Mouse (Mus musculus) CH12.LX (cell line): ENCODE measurements at regions not wholly inside any gene's neighbourhood (a gene's known extent, or its start where the extent isn't known, plus 50 kb on each side); places are given as distances from the start of the nearest gene placed in this dataset.

Experiments
- DNase-seq: peaks from one replicate; pipeline ENCODE4 v3.0.0-alpha.2; 2013; ENCODE audit errors: extremely low read depth
- H3K27ac ChIP-seq: 2 replicates; pipeline ENCODE4 v1.5.1; 2012; ENCODE audit warnings: low read depth, mild to moderate bottlenecking, control low read depth, moderate library complexity; ENCODE audit not compliant: insufficient read depth
- H3K27me3 ChIP-seq: replicated peaks from 2 replicates; pipeline ENCODE3; 2012; ENCODE audit warnings: inconsistent platforms
- H3K36me3 ChIP-seq, 2 experiments: replicated peaks in 1 of 2; 2 replicates each; pipeline versions ENCODE3 to v1.6.1; 2012; ENCODE audit warnings: inconsistent platforms in 1 of 2, low read length in 1 of 2, mild to moderate bottlenecking in 1 of 2, mixed read lengths in 1 of 2, moderate library complexity in 1 of 2; ENCODE audit not compliant: control insufficient read depth in 1 of 2, insufficient read depth in 1 of 2
- H3K4me1 ChIP-seq, 2 experiments: 2 replicates each; pipeline ENCODE4 v1.6.1; 2012; ENCODE audit warnings: inconsistent platforms in 1 of 2, moderate library complexity in 1 of 2; ENCODE audit not compliant: insufficient read depth in 2 of 2, control insufficient read depth in 1 of 2
- H3K4me2 ChIP-seq: 2 replicates; pipeline ENCODE4 v1.6.1; 2012; ENCODE audit warnings: low read depth, mild to moderate bottlenecking, control low read depth; ENCODE audit not compliant: poor library complexity, insufficient read depth, severe bottlenecking
- H3K4me3 ChIP-seq, 3 experiments: fragments of 150-350 bp in 1 of 3; sonication (generic) in 1 of 3; replicated peaks in 1 of 3; 2 replicates each; pipeline versions ENCODE3 to v1.5.1; 2011 to 2012; ENCODE audit warnings: low read depth in 2 of 3, low read length in 2 of 3, mild to moderate bottlenecking in 2 of 3, moderate library complexity in 2 of 3, control low read depth in 1 of 3, improper control_type of control experiment in 1 of 3, inconsistent platforms in 1 of 3, mixed read lengths in 1 of 3; ENCODE audit not compliant: poor library complexity in 1 of 3
- H3K79me2 ChIP-seq: replicated peaks from 2 replicates; pipeline ENCODE4 v1.6.1; 2012; ENCODE audit warnings: mild to moderate bottlenecking, moderate library complexity; ENCODE audit not compliant: control insufficient read depth, poor library complexity, insufficient read depth, severe bottlenecking; ENCODE audit errors: extremely low read depth
- H3K9ac ChIP-seq: 2 replicates; pipeline ENCODE4 v1.6.1; 2012; ENCODE audit warnings: low read depth, mild to moderate bottlenecking, control low read depth, moderate library complexity; ENCODE audit not compliant: insufficient read depth
- H3K9me3 ChIP-seq: replicated peaks from 2 replicates; pipeline ENCODE3; 2012; ENCODE audit warnings: low read length, inconsistent platforms, mixed read lengths
- CHD1 ChIP-seq: IDR thresholded peaks from 2 replicates; pipeline ENCODE4 v1.6.1; 2012; ENCODE audit warnings: low read depth, low read length, improper control_type of control experiment, inconsistent platforms
- CHD2 ChIP-seq: IDR thresholded peaks from 2 replicates; pipeline ENCODE4 v1.6.1; 2011; ENCODE audit warnings: low read length, improper control_type of control experiment
- CTCF ChIP-seq, 2 experiments: IDR thresholded peaks in 1 of 2; conservative IDR thresholded peaks in 1 of 2; 2 replicates each; pipeline ENCODE4 v1.5.1; 2011 to 2012; ENCODE audit warnings: low read depth in 2 of 2, low read length in 2 of 2, improper control_type of control experiment in 1 of 2, inconsistent platforms in 1 of 2, mild to moderate bottlenecking in 1 of 2, moderate library complexity in 1 of 2
- E2F4 ChIP-seq: IDR thresholded peaks from 2 replicates; pipeline ENCODE4 v1.6.1; 2011; ENCODE audit warnings: low read depth, low read length, improper control_type of control experiment; ENCODE audit not compliant: insufficient replicate concordance
- ELF1 ChIP-seq: IDR thresholded peaks from 2 replicates; pipeline ENCODE4 v1.6.1; 2014; ENCODE audit warnings: low read depth, mild to moderate bottlenecking, inconsistent platforms, low read length, improper control_type of control experiment
- EP300 ChIP-seq: IDR thresholded peaks from 2 replicates; pipeline ENCODE4 v1.6.1; 2011; ENCODE audit warnings: low read length, improper control_type of control experiment
- ETS1 ChIP-seq: conservative IDR thresholded peaks from 2 replicates; pipeline ENCODE4 v1.6.1; 2012; ENCODE audit warnings: low read depth, mild to moderate bottlenecking, inconsistent platforms, low read length, improper control_type of control experiment, moderate library complexity
- HCFC1 ChIP-seq: IDR thresholded peaks from 2 replicates; pipeline ENCODE4 v1.6.1; 2012; ENCODE audit warnings: low read depth, mild to moderate bottlenecking, inconsistent platforms, low read length, improper control_type of control experiment
- JUND ChIP-seq: conservative IDR thresholded peaks from 2 replicates; pipeline ENCODE4 v1.6.1; 2011; ENCODE audit warnings: low read depth, low read length, improper control_type of control experiment
- KAT2A ChIP-seq: IDR thresholded peaks from 2 replicates; pipeline ENCODE4 v1.6.1; 2012; ENCODE audit warnings: low read length, improper control_type of control experiment, inconsistent platforms; ENCODE audit not compliant: insufficient replicate concordance
- MAFK ChIP-seq: IDR thresholded peaks from 2 replicates; pipeline ENCODE4 v1.6.1; 2011; ENCODE audit warnings: low read length, improper control_type of control experiment; ENCODE audit not compliant: insufficient replicate concordance
- MEF2A ChIP-seq: IDR thresholded peaks from 2 replicates; pipeline ENCODE4 v1.6.1; 2014; ENCODE audit warnings: low read depth, mild to moderate bottlenecking, inconsistent platforms, low read length, improper control_type of control experiment, borderline replicate concordance
- MYC ChIP-seq: IDR thresholded peaks from 2 replicates; pipeline ENCODE4 v1.6.1; 2011; ENCODE audit warnings: low read depth, mild to moderate bottlenecking, improper control_type of control experiment, low read length
- NELFE ChIP-seq: IDR thresholded peaks from 2 replicates; pipeline ENCODE4 v1.6.1; 2011; ENCODE audit warnings: low read depth, low read length, improper control_type of control experiment
- RCOR1 ChIP-seq: conservative IDR thresholded peaks from 2 replicates; pipeline ENCODE4 v1.6.1; 2012; ENCODE audit warnings: low read depth, mild to moderate bottlenecking, inconsistent platforms, low read length, improper control_type of control experiment
- UBTF ChIP-seq: IDR thresholded peaks from 2 replicates; pipeline ENCODE4 v1.6.1; 2012; ENCODE audit warnings: low read depth, mild to moderate bottlenecking, inconsistent platforms, low read length, improper control_type of control experiment, moderate library complexity
- ZC3H11A ChIP-seq: IDR thresholded peaks from 2 replicates; pipeline ENCODE4 v1.6.1; 2012; ENCODE audit warnings: low read depth, mild to moderate bottlenecking, inconsistent platforms, low read length, improper control_type of control experiment
- ZKSCAN1 ChIP-seq: IDR thresholded peaks from 2 replicates; pipeline ENCODE4 v1.6.1; 2012; ENCODE audit warnings: low read depth, inconsistent platforms, low read length, improper control_type of control experiment, borderline replicate concordance
- ZMIZ1 ChIP-seq: IDR thresholded peaks from 2 replicates; pipeline ENCODE4 v1.6.1; 2012; ENCODE audit warnings: low read depth, mild to moderate bottlenecking, inconsistent platforms, low read length, improper control_type of control experiment
- ZNF384 ChIP-seq: IDR thresholded peaks from 2 replicates; pipeline ENCODE4 v1.6.1; 2012; ENCODE audit warnings: low read depth, low read length, improper control_type of control experiment, inconsistent platforms
- dilution Hi-C: fragments of 300-500 bp; cut with MboI; formaldehyde crosslinking; loops from 2 replicates; pipeline ENCODE4 v1.14.3; 2020; ENCODE audit warnings: low sequenced_read_pairs; ENCODE audit not compliant: extremely low pct_unique_long_range_greater_than_20kb, extremely low pct_ligation_motif_present
- in situ Hi-C: fragments of 300-500 bp; cut with MboI; formaldehyde crosslinking; loops from 3 replicates; pipeline ENCODE4 v1.14.3; 2019; ENCODE audit warnings: low sequenced_read_pairs, low pct_ligation_motif_present, low pct_unique_long_range_greater_than_20kb, mixed read lengths

DNA sequence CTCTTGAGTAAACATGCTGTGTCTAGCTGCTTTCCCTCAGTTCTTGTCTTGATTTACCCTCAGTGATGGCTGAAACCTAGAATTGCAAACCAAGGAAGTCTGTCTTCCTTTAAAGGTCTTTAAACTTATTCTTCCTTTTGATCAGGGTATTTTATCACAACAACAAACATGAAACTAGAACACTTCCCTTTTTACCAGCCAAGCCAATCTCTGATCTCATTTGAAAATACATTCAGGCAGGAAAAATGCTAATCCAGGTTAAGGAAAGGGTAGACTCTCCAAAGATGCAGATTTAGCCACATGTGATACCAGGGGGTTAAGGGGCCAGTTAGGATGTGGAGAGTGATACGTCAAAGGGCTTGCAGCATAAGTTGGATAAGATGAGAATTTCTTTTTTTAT lies 100.4 kb upstream of the Inhba start:
- H3K9ac ChIP-seq, result no peak overlapping the region
- no peaks in the 10 kb centered on the region for H3K36me3 ChIP-seq
- H3K9me3 ChIP-seq, result no peaks in the 10 kb centered on the region
- no peak overlapping the region for H3K27ac ChIP-seq
- no peak overlapping the region for H3K4me3 ChIP-seq
- no peaks in the 10 kb centered on the region for H3K4me1 ChIP-seq
- TF ChIP-seq CHD2, result no peak
- no peak for TF ChIP-seq JUND
- TF ChIP-seq MYC, result no peak
- no peak for TF ChIP-seq MAFK
- TF ChIP-seq ZNF384, result no peak
- no peak for TF ChIP-seq ELF1
- no peak for TF ChIP-seq RCOR1
- no peak for TF ChIP-seq CHD1
- no peak for TF ChIP-seq UBTF
- no peak for TF ChIP-seq ZMIZ1
- no peak for TF ChIP-seq ZC3H11A
- no peak for TF ChIP-seq E2F4
- no peak for TF ChIP-seq HCFC1
- TF ChIP-seq ETS1, result no peak
- TF ChIP-seq ZKSCAN1, result no peak
- dilution Hi-C loops, result no loop called here
- no peak for DNase-seq
- no peaks in the 10 kb centered on the region for H3K79me2 ChIP-seq
- H3K4me2 ChIP-seq, result no peak overlapping the region
- H3K27me3 ChIP-seq, result no peaks in the 10 kb centered on the region
- in situ Hi-C loops, result no loop called here

DNA sequence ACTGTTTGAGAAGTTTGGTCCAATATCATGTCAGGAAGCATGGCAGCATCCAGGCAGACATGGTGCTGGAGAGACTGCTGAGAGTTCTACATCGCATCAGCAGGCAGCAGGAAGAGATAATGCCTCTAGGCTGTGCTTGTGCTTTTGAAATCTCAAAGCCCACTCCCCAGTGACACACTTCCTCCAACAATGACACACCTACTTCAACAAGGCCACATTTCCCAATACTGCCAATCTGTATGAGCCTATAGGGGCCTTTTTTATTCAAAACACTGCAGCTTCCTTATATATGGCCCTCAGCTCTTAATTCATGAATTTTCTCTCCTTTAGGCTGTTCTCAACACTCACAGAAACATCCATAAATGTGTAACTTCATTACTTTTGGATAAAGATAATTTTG lies 97.4 kb upstream of the Inhba start:
- Histone ChIP-seq H3K4me3 (no peak overlapping the region), H3K27ac (no peak overlapping the region), H3K27me3 (no peaks in the 10 kb centered on the region), H3K79me2 (no peaks in the 10 kb centered on the region), H3K9me3 (no peaks in the 10 kb centered on the region), H3K4me1 (no peaks in the 10 kb centered on the region), H3K36me3 (no peaks in the 10 kb centered on the region), H3K9ac (no peak overlapping the region), H3K4me2 (no peak overlapping the region)
- in situ Hi-C loops (no loop called here), dilution Hi-C loops (no loop called here)
- no peak for DNase-seq
- TF ChIP-seq CTCF (conservative IDR thresholded peaks at IDR 0.05 in 1 of 2, IDR thresholded peaks at IDR 0.05 in 1 of 2; ENCODE audit: low read depth in 2 of 2, low read length in 2 of 2) (no peak), MEF2A (no peak), NELFE (no peak), KAT2A (no peak), EP300 (no peak), CHD2 (no peak), ZKSCAN1 (no peak), ELF1 (no peak), UBTF (no peak)
